Mouse (Mus musculus) gastrocnemius, postnatal 14 days (tissue): ENCODE data around the gene Nln. TPM values are rescaled to one million over a fixed set of nuclear protein-coding genes. Genes with fewer than 3 reads are reported as not detected.
A peak's percentile ranks its signal among the peaks of the same experiment; 100 is the strongest.

Experiments
- DNase-seq: peaks from one replicate; pipeline ENCODE4 v3.0.0; 2021; ENCODE audit warnings: mixed read lengths
- intact Hi-C: fragments of 180-260 bp; cut with DNase I; formaldehyde crosslinking; loops from one replicate; pipeline ENCODE4 v1.15.1; 2025; ENCODE audit warnings: low total_unique reads
- total RNA-seq, 2 experiments: library from RNA; stranded (reverse); gene quantifications; 2 replicates each; pipeline ENCODE4 v1.2.3; 2021

Gene Nln
- total RNA-seq, 2 experiments from 2014 or later = 7.4 to 7.5 TPM

DNA sequence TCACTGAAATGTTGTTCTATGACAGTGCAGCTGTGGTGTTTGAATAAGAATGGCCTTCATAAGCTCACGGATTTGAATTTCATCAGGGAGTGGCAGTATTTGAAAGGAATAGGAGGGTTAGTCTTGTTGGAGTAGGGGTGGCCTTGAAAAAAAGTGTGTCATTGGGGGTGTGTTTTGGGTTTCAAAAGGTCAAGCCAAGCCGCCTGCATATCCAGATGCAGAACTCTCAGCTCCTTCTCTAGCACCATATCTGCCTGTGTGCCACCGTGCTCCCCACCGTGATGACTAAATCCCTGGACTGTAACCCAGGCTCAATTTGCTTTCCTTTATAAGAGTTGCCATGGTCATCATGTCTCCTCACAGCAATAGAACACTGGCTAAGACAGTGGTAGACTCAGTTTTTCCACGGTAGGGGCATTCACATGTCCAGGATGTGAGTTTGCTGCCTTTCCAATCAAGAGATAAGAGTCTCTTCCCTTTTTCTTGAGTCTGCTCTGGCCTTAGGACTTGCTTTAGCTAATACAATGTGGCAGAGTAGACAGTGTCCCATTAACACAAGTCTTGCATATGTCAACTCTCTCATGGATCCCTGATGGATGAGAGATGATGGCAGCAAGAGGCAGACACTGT lies 7.7 kb downstream of the Nln start:
- intact Hi-C loops = no loop called here
- no peak for DNase-seq

DNA sequence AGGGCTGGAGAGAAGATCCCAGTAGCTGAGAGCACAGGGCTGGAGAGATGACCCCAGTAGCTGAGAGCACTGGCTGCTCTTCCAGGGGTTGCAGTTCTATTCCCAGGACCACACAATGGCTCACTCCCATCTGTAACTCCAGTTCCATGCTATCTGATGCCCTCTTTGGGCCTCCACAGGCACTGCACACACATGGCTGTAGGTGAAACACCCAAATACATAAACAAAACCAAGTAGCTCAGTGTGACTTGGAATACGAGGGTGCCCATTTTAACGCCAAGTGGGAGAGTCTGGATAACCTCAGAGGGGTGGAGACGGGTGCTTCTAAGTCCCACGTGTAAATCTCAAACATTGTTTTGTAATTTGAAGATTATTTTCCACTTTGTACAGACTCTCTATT lies 9.0 kb downstream of the Nln start:
- no peak for DNase-seq
- intact Hi-C loops = no loop called here

GRCm38 (mm10) chr13:104097190-104097589 lies 12.2 kb downstream of the Nln start:
- intact Hi-C loops = no loop called here
- no peak for DNase-seq

- DNase-seq = no peak
Observed at GRCm38 (mm10) chr13:104095955-104096354, 13.5 kb downstream of the Nln start.

DNA sequence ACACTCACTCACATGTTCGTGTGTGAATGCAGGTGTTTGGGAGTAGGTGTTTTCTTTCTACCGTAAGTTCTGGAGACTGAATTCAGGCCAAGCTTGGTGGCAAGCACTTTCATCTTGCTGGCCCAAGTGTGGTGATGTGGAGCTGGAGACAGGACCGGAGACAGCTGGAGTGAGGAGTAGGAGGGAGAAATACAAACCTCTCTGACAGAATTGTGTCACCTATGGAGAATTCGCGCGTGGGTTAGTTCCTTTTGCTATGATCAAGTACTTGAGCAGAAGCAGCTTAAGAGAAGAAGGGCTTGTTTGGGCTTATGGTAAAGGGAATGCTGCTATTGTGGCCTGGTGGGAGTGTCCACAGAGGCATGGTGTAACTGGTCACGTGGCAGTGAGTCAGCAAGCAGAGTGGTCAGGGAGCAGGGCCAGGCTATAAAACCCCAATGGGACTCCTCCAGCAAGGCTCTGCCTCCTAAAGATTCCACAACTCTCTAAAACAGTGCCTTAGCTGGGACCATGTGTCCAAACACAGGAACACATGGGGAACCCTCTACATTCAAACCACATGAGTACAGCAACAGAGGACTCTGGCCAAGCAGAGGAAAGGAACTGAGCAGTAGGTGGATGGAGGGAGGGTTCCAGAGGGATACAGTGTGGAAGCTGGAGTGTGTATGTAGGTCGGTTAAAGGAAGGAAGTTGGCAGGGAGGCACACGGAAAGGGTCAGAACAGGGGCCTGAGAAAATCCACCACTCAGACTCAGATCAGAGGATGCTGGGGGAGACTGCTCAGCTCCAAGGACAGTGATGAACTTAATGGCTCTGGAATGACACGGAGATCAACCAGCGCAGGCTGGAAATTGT lies 14.7 kb downstream of the Nln start:
- intact Hi-C loops = no loop called here
- DNase-seq = no peak

More at GRCm38 (mm10) chr13:104095955-104096354, 13.5 kb downstream of the Nln start:
- intact Hi-C loops = no loop called here

DNA sequence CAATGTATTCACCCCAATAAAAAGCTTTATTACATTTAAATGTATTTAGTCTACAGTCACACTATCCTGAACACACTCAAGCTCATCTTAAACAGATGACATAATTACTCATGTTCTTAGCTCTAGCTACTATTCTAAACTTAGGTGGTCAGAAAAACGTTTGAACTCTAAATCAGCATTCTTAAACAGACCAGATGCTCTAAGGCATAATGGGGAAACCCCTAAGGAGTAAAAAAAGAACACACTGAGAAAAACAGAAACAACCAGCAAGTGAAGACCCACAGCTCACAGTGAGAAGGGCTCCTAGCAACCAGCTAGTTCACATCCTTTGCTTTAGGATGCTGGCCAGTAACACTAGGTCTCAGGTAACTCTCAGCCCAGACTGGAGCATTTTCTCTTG lies 17.7 kb downstream of the Nln start:
- intact Hi-C loops = no loop called here
- DNase-seq = no peak

DNA sequence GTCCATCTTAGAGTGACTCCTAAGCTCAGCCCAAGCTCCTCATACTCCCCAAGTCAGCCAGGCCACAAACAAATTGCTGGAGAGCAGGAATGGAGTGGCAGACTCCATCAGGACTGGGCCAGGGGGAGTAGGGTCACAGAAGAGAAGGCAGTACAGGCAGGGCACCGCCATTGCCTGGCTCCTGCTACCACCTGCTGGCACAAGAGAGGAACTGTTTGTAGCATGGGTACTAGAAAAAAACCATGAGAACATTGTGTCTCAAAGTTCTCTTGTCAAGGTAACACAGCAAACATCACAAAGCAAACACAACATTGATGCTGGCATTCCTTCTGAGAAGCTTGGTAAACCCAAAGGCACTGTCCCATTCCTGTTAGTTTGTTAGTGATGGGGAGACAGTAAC lies 20.0 kb downstream of the Nln start:
- DNase-seq = peak; percentile 29
- intact Hi-C loops = no loop called here

GRCm38 (mm10) chr13:104084600-104084999 lies 24.8 kb downstream of the Nln start:
- intact Hi-C loops = no loop called here
- DNase-seq = no peak

- DNase-seq = no peak
- intact Hi-C loops = no loop called here
Observed at GRCm38 (mm10) chr13:104082504-104082903, 26.9 kb downstream of the Nln start.

DNA sequence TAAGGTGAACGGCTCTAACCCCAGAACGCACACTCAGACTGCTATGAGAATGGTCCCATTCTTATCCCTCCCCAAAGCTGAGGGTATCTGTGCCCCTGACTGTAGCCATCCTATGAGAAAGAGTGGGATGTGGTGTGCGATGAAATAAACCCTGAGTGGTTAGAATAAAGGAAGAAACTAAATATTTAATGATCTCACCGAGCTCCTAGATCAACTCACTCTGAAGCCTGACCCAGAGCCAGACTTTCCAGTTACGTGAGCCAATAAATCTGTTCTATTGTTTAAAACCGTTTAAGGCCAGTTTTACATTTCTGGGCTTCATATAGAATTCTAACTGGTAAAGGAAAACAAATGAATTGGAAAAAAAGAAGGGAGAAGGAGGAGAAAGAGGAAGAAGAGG lies 32.4 kb downstream of the Nln start:
- intact Hi-C loops = no loop called here

GRCm38 (mm10) chr13:104074731-104075130 lies 34.7 kb downstream of the Nln start:
- peak; percentile 71 for DNase-seq

More for the DNA sequence above, 32.4 kb downstream of the Nln start:
- DNase-seq = no peak

DNA sequence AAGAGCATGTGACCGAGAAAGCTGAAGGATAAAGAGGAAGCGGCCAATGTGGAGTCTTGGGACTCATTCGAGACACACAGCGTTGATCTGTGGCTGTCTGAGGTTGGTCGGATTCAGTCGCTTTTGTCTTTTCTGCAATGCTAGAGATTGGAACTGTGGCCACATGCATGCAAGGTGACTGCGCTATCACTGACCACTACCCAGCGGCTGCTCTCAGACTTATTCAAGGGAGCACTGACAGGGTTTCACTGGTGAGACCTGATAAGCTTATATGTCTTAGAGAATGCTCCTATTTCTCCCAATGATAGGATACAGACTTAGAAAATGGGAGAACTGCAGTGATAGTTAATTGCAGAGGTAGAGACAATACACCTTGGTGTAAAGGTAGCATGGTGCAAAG lies 35.2 kb downstream of the Nln start:
- no peak for DNase-seq
- intact Hi-C loops = no loop called here

More at GRCm38 (mm10) chr13:104074731-104075130, 34.7 kb downstream of the Nln start:
- intact Hi-C loops = no loop called here

DNA sequence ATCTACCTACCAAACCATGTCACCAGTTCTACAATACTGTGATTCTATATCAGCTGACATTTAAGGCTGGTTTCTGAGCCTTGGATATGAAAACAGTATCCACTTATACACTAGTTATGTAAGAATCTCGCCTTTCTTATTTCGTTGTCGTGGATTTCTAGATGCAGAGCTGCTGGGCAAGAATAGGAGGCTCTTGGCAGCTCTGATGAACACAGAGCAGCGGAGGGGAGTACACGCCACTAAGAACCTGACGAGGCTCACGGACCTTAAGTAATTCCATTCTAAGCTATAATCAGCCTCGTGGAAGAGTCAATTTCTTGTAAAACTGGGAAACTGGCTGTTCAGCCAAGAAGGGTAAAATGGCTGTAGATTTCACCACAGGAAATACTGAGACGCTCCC lies 37.1 kb downstream of the Nln start:
- no peak for DNase-seq

DNA sequence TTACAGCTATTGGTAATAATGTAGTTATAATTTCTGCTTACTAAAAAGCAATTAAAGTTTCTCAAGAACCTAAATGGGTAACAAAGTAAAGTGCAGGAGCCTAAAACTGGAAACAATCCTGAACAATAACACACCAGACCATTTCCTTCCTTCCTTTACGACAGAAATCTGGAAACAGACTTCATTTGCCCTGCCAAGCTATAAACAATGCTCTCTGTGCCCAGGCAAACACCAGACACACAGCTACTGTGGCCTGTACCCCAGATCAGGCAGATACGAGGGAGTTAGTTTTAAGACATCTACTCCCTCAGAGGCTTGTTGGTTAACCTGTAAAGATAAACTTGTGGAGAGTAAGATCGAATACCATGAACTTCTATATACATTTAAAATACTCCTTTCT lies 38.7 kb downstream of the Nln start:
- no peak for DNase-seq
- intact Hi-C loops = no loop called here

More for the DNA sequence above, 37.1 kb downstream of the Nln start:
- intact Hi-C loops = no loop called here

DNA sequence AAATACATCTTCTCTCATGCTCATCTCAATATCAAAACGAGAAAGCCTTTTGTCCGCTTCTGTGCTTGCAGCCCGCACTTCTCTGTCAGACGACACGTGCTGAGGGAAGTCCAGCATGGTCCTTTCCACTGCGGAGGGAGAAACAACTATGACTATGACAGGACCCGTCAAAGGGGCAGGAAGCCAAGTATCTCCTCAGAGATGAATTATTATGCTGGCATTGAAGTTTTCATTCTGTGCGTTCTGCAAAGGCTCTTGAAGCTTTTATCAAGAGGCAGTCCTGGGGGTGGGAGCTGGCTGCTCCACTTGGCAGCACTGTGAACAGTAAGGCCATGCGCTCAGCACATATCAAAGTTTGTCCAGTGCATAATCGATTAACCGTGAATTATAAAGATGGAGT lies 40.2 kb downstream of the Nln start:
- intact Hi-C loops = no loop called here

GRCm38 (mm10) chr13:104065649-104066347 lies 43.6 kb downstream of the Nln start:
- no peak for DNase-seq
- intact Hi-C loops = no loop called here

More for the DNA sequence above, 40.2 kb downstream of the Nln start:
- DNase-seq = no peak

DNA sequence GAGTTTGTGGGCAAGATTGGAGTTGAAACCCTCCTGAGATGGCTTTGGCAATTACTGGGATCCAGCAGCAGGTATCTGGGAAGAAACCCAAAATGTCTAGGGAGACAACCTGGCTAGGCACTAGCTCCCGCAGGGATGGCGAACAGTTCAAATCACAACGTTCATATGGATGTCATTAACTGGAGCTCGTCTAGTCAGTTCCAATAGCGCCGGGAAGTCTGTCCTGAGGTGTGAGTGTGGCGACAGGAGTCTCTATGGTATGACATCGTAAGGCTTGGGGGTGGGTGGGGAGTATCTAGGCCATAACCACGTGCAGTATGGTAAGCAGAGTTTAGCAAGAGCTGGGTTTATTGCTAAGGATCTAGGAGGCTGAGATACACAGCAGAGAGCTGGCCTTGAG lies 46.4 kb downstream of the Nln start:
- intact Hi-C loops = no loop called here
- no peak for DNase-seq

DNA sequence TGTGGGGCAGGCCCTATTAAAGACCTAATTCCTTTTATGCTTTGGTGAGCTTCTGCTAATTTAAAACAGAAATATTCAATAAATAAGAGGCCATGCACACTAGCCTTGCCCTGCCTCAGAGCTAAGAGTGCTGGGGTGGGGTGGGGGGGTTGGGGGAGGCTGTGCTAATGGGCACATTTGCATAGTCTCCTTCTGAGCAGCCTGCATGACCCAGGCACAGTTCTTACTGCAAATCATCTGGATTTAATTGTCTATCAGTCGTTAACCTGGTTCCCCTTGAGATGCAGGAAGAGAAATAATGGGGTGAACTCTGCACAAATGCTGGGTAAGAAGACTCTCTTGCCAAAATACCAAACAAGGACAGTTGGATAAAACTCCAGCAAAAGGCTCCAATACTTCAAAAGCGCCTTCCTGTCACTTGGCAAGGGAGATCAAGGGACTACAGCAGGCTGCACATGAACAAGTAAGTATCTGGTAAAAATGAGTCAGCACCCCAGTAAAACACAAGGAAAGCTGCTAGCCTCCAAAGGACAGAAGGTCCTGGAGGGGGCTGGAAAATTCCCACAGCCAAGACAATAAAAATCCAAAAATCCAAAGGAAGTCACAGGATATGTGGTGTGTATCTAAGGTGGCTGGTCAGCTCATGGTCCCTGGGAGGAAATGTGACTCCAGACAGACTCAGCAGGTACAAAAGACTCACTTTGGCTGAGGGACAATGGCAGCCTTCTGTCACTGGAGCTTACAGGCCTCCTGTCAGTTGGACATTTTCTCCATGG lies 47.3 kb downstream of the Nln start:
- intact Hi-C loops = no loop called here

DNA sequence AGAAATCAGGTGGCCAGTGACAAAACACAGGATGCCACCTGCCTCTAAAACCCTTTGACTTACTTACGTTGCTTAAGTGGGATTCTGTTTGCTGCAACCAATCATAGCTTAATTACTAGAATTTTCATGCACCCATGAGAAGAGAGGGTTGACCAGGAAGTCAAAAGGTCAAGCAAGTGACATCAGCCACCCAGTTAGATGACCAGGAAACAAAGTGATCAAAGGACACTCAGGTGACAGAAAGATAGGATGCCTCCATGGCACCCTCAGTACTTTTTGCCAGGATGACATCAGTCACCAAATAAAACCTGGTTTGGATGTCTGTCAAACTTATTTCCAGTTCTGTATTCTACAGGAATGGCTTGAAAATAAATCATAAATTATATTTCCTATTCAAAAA lies 49.2 kb downstream of the Nln start:
- intact Hi-C loops = no loop called here
- DNase-seq = no peak

More for the DNA sequence above, 47.3 kb downstream of the Nln start:
- DNase-seq = no peak

- DNase-seq = no peak
- intact Hi-C loops = no loop called here
Observed at GRCm38 (mm10) chr13:104059536-104059935, 49.9 kb downstream of the Nln start.
